Mouse (Mus musculus): ENCODE measurements around the gene Fancd2. TPM values are rescaled to one million over a fixed set of nuclear protein-coding genes. Genes with fewer than 3 reads are reported as not detected.

The Fancd2 gene
- polyA plus RNA-seq, 1 experiment from 2014 or later: 3.0 TPM

DNA sequence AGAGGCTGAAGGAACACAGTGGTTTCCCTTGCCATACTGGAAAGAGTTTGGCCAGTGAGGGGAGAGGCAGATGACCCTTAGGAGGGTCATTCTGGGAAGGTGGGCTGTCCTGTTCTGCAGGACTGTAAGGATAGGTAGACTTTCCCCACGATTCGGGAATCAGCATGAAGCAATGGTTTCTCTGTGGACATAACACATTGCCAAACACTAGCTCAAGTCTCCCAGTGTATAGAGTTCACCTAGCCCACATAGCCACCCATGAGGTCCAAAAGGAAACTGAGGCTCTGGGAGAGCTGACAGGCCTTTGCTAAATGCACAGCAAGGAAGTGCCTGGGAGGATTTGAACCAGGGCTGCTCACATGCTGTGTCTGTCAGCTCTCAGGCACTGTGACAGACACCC, 112.5 kb downstream of the Fancd2 start:
- no peaks in the 10 kb centered on the region for H3K36me3 ChIP-seq (ENCODE audit: insufficient read depth, low read length)
- DNase-seq (ENCODE audit: low spot score): no peak
- no peak overlapping the region for H3K4me3 ChIP-seq (replicated peaks; ENCODE audit: low read depth, low read length)
- no peak for TF ChIP-seq CTCF (IDR thresholded peaks at IDR 0.05; ENCODE audit: low read depth)
- H3K4me1 ChIP-seq (replicated peaks; ENCODE audit: insufficient read depth, low read length): no peaks in the 10 kb centered on the region
- H3K27me3 ChIP-seq (ENCODE audit: insufficient read depth, low read length): no peaks in the 10 kb centered on the region
- H3K9ac ChIP-seq (ENCODE audit: low read depth, low read length): no peak overlapping the region
- WGBS: 94% methylated on average over 2 of the region's 2 CpGs
- H3K27ac ChIP-seq: no peak overlapping the region
- H3K9me3 ChIP-seq (replicated peaks; ENCODE audit: low read length): no peaks in the 10 kb centered on the region
- no peak overlapping the region for H3K4me2 ChIP-seq (ENCODE audit: low read length)
- no peak for ATAC-seq (replicated peaks; ENCODE audit: low FRiP score, low read depth)

DNA sequence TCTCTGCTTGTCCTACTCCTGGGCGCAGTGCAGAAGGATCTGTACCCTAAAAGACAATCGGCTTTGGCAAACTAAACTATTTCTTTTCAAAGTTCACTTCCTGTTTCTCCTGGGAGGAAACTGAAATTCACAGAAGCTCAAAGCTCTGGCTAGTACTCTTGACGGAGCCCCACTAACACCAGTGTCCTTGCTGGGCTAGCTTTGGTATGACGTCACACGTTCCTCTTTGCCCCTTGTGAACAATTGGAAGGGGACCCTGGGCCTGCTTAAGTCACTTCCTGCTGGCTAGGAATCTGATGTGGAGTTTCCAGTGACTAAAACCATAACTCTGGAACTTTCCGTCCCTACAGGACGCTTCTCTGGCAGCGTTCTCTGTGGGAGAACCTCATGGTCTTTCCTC, 113.3 kb downstream of the Fancd2 start:
- H3K4me3 ChIP-seq (replicated peaks; ENCODE audit: low read depth, low read length): no peak overlapping the region
- DNase-seq (ENCODE audit: low spot score): peak; percentile 65

More for the DNA sequence above, 113.3 kb downstream of the Fancd2 start:
- no peaks in the 10 kb centered on the region for H3K9me3 ChIP-seq (replicated peaks; ENCODE audit: low read length)
- H3K4me1 ChIP-seq (replicated peaks; ENCODE audit: insufficient read depth, low read length): no peaks in the 10 kb centered on the region
- no peak for TF ChIP-seq CTCF (IDR thresholded peaks at IDR 0.05; ENCODE audit: low read depth)
- no peak for ATAC-seq (replicated peaks; ENCODE audit: low FRiP score, low read depth)
- no peaks in the 10 kb centered on the region for H3K36me3 ChIP-seq (ENCODE audit: insufficient read depth, low read length)
- no peak overlapping the region for H3K4me2 ChIP-seq (ENCODE audit: low read length)
- H3K9ac ChIP-seq (ENCODE audit: low read depth, low read length): no peak overlapping the region
- WGBS: 72% methylated on average over 8 of the region's 8 CpGs
- no peaks in the 10 kb centered on the region for H3K27me3 ChIP-seq (ENCODE audit: insufficient read depth, low read length)
- H3K27ac ChIP-seq: 0 out of 2 replicates have a peak overlapping the region, but pooled peaks have one; percentile 3

Small RNA genes lying within 50 kb of the gene (microRNA-seq; reads per million reads assigned to microRNA genes)
- gene Gm23365: not detected

Other genes with a start within 250 kb of the Fancd2 start
- not detected in 2 replicates for gene Cpne9, start 249.4 kb upstream of the Fancd2 start, polyA plus RNA-seq (2015; fragmentation: Nextera tagmentation; extraction: Ambion mirVana)
- gene Brpf1, start 224.5 kb upstream of the Fancd2 start, polyA plus RNA-seq (2015; fragmentation: Nextera tagmentation; extraction: Ambion mirVana): 12.2 and 12.5 TPM in 2 replicates
- gene Ogg1, start 204.7 kb upstream of the Fancd2 start, polyA plus RNA-seq (2015; fragmentation: Nextera tagmentation; extraction: Ambion mirVana): 14.0 TPM in 2 replicates
- gene Camk1, start 187.7 kb upstream of the Fancd2 start, polyA plus RNA-seq (2015; fragmentation: Nextera tagmentation; extraction: Ambion mirVana): 90.6 and 99.7 TPM in 2 replicates
- gene Tada3, start 153.8 kb upstream of the Fancd2 start, polyA plus RNA-seq (2015; fragmentation: Nextera tagmentation; extraction: Ambion mirVana): 37.9 and 39.9 TPM in 2 replicates
- 375 and 420 TPM in 2 replicates for gene Arpc4, start 153.6 kb upstream of the Fancd2 start, polyA plus RNA-seq (2015; fragmentation: Nextera tagmentation; extraction: Ambion mirVana)
- gene Ttll3, start 142.4 kb upstream of the Fancd2 start, polyA plus RNA-seq (2015; fragmentation: Nextera tagmentation; extraction: Ambion mirVana): 1.5 and 2.0 TPM in 2 replicates
- gene Rpusd3, start 112.3 kb upstream of the Fancd2 start, polyA plus RNA-seq (2015; fragmentation: Nextera tagmentation; extraction: Ambion mirVana): 24.4 and 30.5 TPM in 2 replicates
- gene Cidec, start 95.9 kb upstream of the Fancd2 start, polyA plus RNA-seq (2015; fragmentation: Nextera tagmentation; extraction: Ambion mirVana): 0.17 and 0.23 TPM in 2 replicates
- 111 and 114 TPM in 2 replicates for gene Jagn1, start 89.1 kb upstream of the Fancd2 start, polyA plus RNA-seq (2015; fragmentation: Nextera tagmentation; extraction: Ambion mirVana)
- 10.9 and 11.1 TPM in 2 replicates for gene Il17re, start 73.2 kb upstream of the Fancd2 start, polyA plus RNA-seq (2015; fragmentation: Nextera tagmentation; extraction: Ambion mirVana)
- 28.0 and 28.8 TPM in 2 replicates for gene Il17rc, start 60.3 kb upstream of the Fancd2 start, polyA plus RNA-seq (2015; fragmentation: Nextera tagmentation; extraction: Ambion mirVana)
- gene Creld1, start 48.4 kb upstream of the Fancd2 start, polyA plus RNA-seq (2015; fragmentation: Nextera tagmentation; extraction: Ambion mirVana): 25.7 and 28.7 TPM in 2 replicates
- gene Prrt3, start 29.8 kb upstream of the Fancd2 start, polyA plus RNA-seq (2015; fragmentation: Nextera tagmentation; extraction: Ambion mirVana): 0.52 and 0.55 TPM in 2 replicates
- 114 and 118 TPM in 2 replicates for gene Emc3, start within 50 bp of the Fancd2 start, polyA plus RNA-seq (2015; fragmentation: Nextera tagmentation; extraction: Ambion mirVana)
- gene Fancd2os, start 69.0 kb downstream of the Fancd2 start, polyA plus RNA-seq (2015; fragmentation: Nextera tagmentation; extraction: Ambion mirVana): 1.6 TPM in 2 replicates
- gene Brk1, start 73.1 kb downstream of the Fancd2 start, polyA plus RNA-seq (2015; fragmentation: Nextera tagmentation; extraction: Ambion mirVana): 236 and 242 TPM in 2 replicates
- gene Vhl, start 92.3 kb downstream of the Fancd2 start, polyA plus RNA-seq (2015; fragmentation: Nextera tagmentation; extraction: Ambion mirVana): 33.5 and 36.9 TPM in 2 replicates
- 5.3 and 6.7 TPM in 2 replicates for gene Irak2, start 106.8 kb downstream of the Fancd2 start, polyA plus RNA-seq (2015; fragmentation: Nextera tagmentation; extraction: Ambion mirVana)
- 0.78 and 0.95 TPM in 2 replicates for gene Tatdn2, start 165.4 kb downstream of the Fancd2 start, polyA plus RNA-seq (2015; fragmentation: Nextera tagmentation; extraction: Ambion mirVana)
- gene Ghrl, start 188.2 kb downstream of the Fancd2 start, polyA plus RNA-seq (2015; fragmentation: Nextera tagmentation; extraction: Ambion mirVana): not detected in 2 replicates
- 216 and 238 TPM in 2 replicates for gene Sec13, start 209.1 kb downstream of the Fancd2 start, polyA plus RNA-seq (2015; fragmentation: Nextera tagmentation; extraction: Ambion mirVana)

All from kidney, postnatal 0 days (tissue).